Mouse (Mus musculus) lung, postnatal 0 days (tissue): ENCODE results near the gene Fnd3c2.

Experiments used
- CTCF ChIP-seq: IDR thresholded peaks from 2 replicates; pipeline ENCODE4 v1.5.1; 2016; ENCODE audit warnings: antibody characterized with exemption, mild to moderate bottlenecking
- EP300 ChIP-seq: IDR thresholded peaks from 2 replicates; pipeline ENCODE4 v1.6.1; 2016; ENCODE audit warnings: antibody characterized with exemption, mild to moderate bottlenecking, control low read depth

- TF ChIP-seq CTCF (peak; percentile 45), EP300 (no peak)
Measured at GRCm38 (mm10) chrX:106198904-106199303, 56.3 kb downstream of the Fnd3c2 start.
